Mouse (Mus musculus) liver, postnatal 0 days (tissue): ENCODE data around the gene Glcci1.

ENCODE experiments used
- CTCF ChIP-seq: sonication (generic); IDR thresholded peaks from 2 replicates; pipeline ENCODE4 v1.5.1; 2016; ENCODE audit warnings: antibody characterized with exemption, low read depth
- EP300 ChIP-seq: IDR thresholded peaks from 2 replicates; pipeline ENCODE4 v1.6.1; 2016; ENCODE audit warnings: antibody characterized with exemption, low read depth, mild to moderate bottlenecking

DNA sequence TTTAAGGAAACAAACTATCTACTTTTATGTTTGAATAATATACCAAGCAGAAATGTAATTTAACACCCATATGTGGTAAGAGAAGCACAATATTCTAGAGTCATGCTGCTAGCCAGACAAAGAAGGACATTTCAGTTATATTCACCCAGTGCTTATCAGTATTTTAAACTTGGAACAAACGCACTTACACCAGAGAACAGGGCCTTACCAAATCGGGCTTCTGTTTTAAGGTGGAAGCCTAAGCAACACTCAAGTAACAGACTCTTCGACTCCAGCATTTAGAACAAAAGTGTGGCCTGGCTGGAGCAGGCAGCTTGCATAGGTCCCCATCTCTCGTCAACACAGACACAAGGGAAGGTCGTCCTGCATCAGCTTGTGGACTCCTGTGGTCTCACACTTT is 21.2 kb upstream of the Glcci1 start:
- TF ChIP-seq CTCF (no peak), EP300 (peak; percentile 22)
